Mouse (Mus musculus): Measurements from ENCODE around the gene Mtfmt. TPM values are rescaled to one million over a fixed set of nuclear protein-coding genes. Genes with fewer than 3 reads are reported as not detected.

Mtfmt gene
- total and polyA plus RNA-seq, 3 experiments = 18.1 to 26.3 (median 26.2) TPM

DNA sequence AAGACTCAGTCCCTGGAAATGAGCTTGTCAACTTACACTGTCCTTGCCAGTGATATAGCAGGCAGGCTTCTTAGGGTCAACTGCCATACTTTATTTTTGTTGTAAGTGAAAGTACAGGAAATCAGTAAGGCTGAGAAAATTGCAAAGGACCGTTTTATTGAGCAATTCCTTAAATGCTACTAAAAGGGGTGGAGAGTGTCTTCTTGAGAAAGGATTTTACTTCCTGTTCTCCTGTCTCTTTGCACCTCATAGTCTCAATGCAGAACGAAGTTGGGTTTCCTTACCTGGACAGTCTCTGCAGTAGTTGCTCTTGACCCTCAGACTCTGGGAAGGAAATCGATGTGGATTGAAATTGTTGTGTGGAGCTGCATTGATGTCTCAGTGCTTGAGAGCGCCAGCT, 37.2 kb downstream of the Mtfmt start:
- Histone ChIP-seq H3K4me1 (ENCODE audit: control insufficient read depth in 1 of 2, insufficient read depth in 2 of 2) (peaks cover 3 to 4% of the 10 kb centered on the region in 2 experiments; a peak in 3 of 4 replicates), H3K36me3 (replicated peaks in 1 of 2; ENCODE audit: control insufficient read depth in 1 of 2, insufficient read depth in 1 of 2, low read length in 1 of 2) (peaks cover 44 to 89% of the 10 kb centered on the region in 2 experiments), H3K79me2 (replicated peaks; ENCODE audit: control insufficient read depth, extremely low read depth, insufficient read depth, poor library complexity, severe bottlenecking) (no peaks in the 10 kb centered on the region), H3K4me2 (ENCODE audit: insufficient read depth, low read depth, poor library complexity, severe bottlenecking) (no peak overlapping the region), H3K27me3 (replicated peaks) (no peaks in the 10 kb centered on the region), H3K27ac (ENCODE audit: insufficient read depth, low read depth) (no peak overlapping the region), H3K9ac (ENCODE audit: insufficient read depth, low read depth) (no peak overlapping the region), H3K9me3 (replicated peaks; ENCODE audit: low read length) (no peaks in the 10 kb centered on the region), H3K4me3 (replicated peaks in 1 of 3; ENCODE audit: low read depth in 2 of 3, low read length in 2 of 3, poor library complexity in 1 of 3) (no peak overlapping the region)
- in situ Hi-C loops (cut with MboI; ENCODE audit: low pct_ligation_motif_present, low pct_unique_long_range_greater_than_20kb, low sequenced_read_pairs) (no loop called here), dilution Hi-C loops (cut with MboI; ENCODE audit: extremely low pct_ligation_motif_present, extremely low pct_unique_long_range_greater_than_20kb, low sequenced_read_pairs) (no loop called here)
- DNase-seq (ENCODE audit: extremely low read depth) = no peak
- TF ChIP-seq KAT2A (IDR thresholded peaks at IDR 0.05; ENCODE audit: insufficient replicate concordance, low read length) = no peak
- TF ChIP-seq UBTF (IDR thresholded peaks at IDR 0.05; ENCODE audit: low read depth, low read length) = no peak
- no peak for TF ChIP-seq POLR2AphosphoS2 (IDR thresholded peaks at IDR 0.05; ENCODE audit: low read depth, low read length)
- no peak for TF ChIP-seq CTCF (conservative IDR thresholded peaks at IDR 0.05 in 1 of 2, IDR thresholded peaks at IDR 0.05 in 1 of 2; ENCODE audit: low read depth in 2 of 2, low read length in 2 of 2)
- no peak for TF ChIP-seq CHD2 (IDR thresholded peaks at IDR 0.05; ENCODE audit: low read length)
- no peak for TF ChIP-seq TBP (conservative IDR thresholded peaks at IDR 0.05; ENCODE audit: low read depth, low read length)
- TF ChIP-seq IRF4 (IDR thresholded peaks at IDR 0.05; ENCODE audit: low read depth, low read length) = no peak
- no peak for TF ChIP-seq SMC3 (IDR thresholded peaks at IDR 0.05; ENCODE audit: low read depth, low read length)
- no peak for TF ChIP-seq GABPA (IDR thresholded peaks at IDR 0.05; ENCODE audit: insufficient replicate concordance, low read depth, low read length)
- TF ChIP-seq ETS1 (conservative IDR thresholded peaks at IDR 0.05; ENCODE audit: low read depth, low read length) = no peak
- TF ChIP-seq MEF2A (IDR thresholded peaks at IDR 0.05; ENCODE audit: borderline replicate concordance, low read depth, low read length) = no peak
- TF ChIP-seq RCOR1 (conservative IDR thresholded peaks at IDR 0.05; ENCODE audit: low read depth, low read length) = no peak
- no peak for TF ChIP-seq ZKSCAN1 (IDR thresholded peaks at IDR 0.05; ENCODE audit: borderline replicate concordance, low read depth, low read length)
- TF ChIP-seq HCFC1 (IDR thresholded peaks at IDR 0.05; ENCODE audit: low read depth, low read length) = no peak
- no peak for TF ChIP-seq USF1 (IDR thresholded peaks at IDR 0.05; ENCODE audit: low read depth, low read length)
- TF ChIP-seq POLR2A (IDR thresholded peaks at IDR 0.05; ENCODE audit: low read depth, low read length) = no peak
- no peak for TF ChIP-seq PAX5 (IDR thresholded peaks at IDR 0.05; ENCODE audit: low read length)
- TF ChIP-seq E2F4 (IDR thresholded peaks at IDR 0.05; ENCODE audit: insufficient replicate concordance, low read depth, low read length) = no peak

DNA sequence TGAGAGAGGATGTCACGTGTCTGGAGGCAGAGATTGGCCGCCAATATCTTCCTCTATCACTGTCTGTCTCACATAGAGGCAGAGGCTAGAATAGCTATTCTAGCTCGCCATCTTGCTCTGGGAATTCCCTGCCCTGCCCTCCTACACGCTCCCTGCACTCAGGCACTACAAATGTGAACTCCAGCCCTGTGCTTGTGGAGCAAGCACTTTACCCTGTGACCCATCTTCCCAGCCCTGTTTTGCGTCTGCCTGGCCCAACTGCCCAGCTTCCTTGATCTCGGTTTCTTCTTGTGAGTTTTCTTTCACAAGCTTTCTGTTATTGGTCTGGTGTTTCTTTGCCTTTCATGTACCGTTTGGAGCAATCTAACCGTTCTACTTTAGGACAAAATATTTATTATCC, 43.6 kb downstream of the Mtfmt start:
- H3K4me1 ChIP-seq (ENCODE audit: control insufficient read depth in 1 of 2, insufficient read depth in 2 of 2) = 0 out of 4 replicates have a peak, but pooled peaks cover 0 to 3% of the 10 kb centered on the region in 2 experiments
- no peak overlapping the region for H3K4me2 ChIP-seq (ENCODE audit: insufficient read depth, low read depth, poor library complexity, severe bottlenecking)
- H3K27me3 ChIP-seq (replicated peaks) = no peaks in the 10 kb centered on the region
- no peak overlapping the region for H3K27ac ChIP-seq (ENCODE audit: insufficient read depth, low read depth)
- H3K4me3 ChIP-seq (replicated peaks in 1 of 3; ENCODE audit: low read depth in 2 of 3, low read length in 2 of 3, poor library complexity in 1 of 3) = no peak overlapping the region
- no peaks in the 10 kb centered on the region for H3K9me3 ChIP-seq (replicated peaks; ENCODE audit: low read length)
- TF ChIP-seq SIN3A (IDR thresholded peaks at IDR 0.05; ENCODE audit: low read length) (no peak), MAFK (IDR thresholded peaks at IDR 0.05; ENCODE audit: insufficient replicate concordance, low read length) (no peak), IRF4 (IDR thresholded peaks at IDR 0.05; ENCODE audit: low read depth, low read length) (no peak), RAD21 (IDR thresholded peaks at IDR 0.05; ENCODE audit: low read depth, low read length) (no peak), NRF1 (IDR thresholded peaks at IDR 0.05; ENCODE audit: low read depth, low read length) (no peak), JUN (IDR thresholded peaks at IDR 0.05; ENCODE audit: insufficient read depth, low read depth, low read length) (no peak), MAX (IDR thresholded peaks at IDR 0.05; ENCODE audit: low read length) (no peak), ZKSCAN1 (IDR thresholded peaks at IDR 0.05; ENCODE audit: borderline replicate concordance, low read depth, low read length) (no peak), E2F4 (IDR thresholded peaks at IDR 0.05; ENCODE audit: insufficient replicate concordance, low read depth, low read length) (no peak), USF1 (IDR thresholded peaks at IDR 0.05; ENCODE audit: low read depth, low read length) (no peak)
- dilution Hi-C loops (cut with MboI; ENCODE audit: extremely low pct_ligation_motif_present, extremely low pct_unique_long_range_greater_than_20kb, low sequenced_read_pairs) (no loop called here), in situ Hi-C loops (cut with MboI; ENCODE audit: low pct_ligation_motif_present, low pct_unique_long_range_greater_than_20kb, low sequenced_read_pairs) (no loop called here)
- H3K79me2 ChIP-seq (replicated peaks; ENCODE audit: control insufficient read depth, extremely low read depth, insufficient read depth, poor library complexity, severe bottlenecking) = no peaks in the 10 kb centered on the region
- no peak overlapping the region for H3K9ac ChIP-seq (ENCODE audit: insufficient read depth, low read depth)
- DNase-seq (ENCODE audit: extremely low read depth) = no peak
- peaks cover 51 to 91% of the 10 kb centered on the region in 2 experiments for H3K36me3 ChIP-seq (replicated peaks in 1 of 2; ENCODE audit: control insufficient read depth in 1 of 2, insufficient read depth in 1 of 2, low read length in 1 of 2)

All from CH12.LX (cell line).